Mouse (Mus musculus): ENCODE results near the gene Bicra. TPM values are rescaled to one million over a fixed set of nuclear protein-coding genes. Genes with fewer than 3 reads are reported as not detected.

Gene Bicra
- polyA plus RNA-seq, 1 experiment from 2014 or later = 9.2 TPM

- Histone ChIP-seq H3K4me1 (0 out of 2 replicates have a peak, but pooled peaks cover 3% of the 10 kb centered on the region), H3K27me3 (replicated peaks) (no peaks in the 10 kb centered on the region), H3K27ac (no peak overlapping the region), H3K9me3 (no peaks in the 10 kb centered on the region), H3K4me3 (no peak overlapping the region), H3K4me2 (no peak overlapping the region), H3K9ac (no peak overlapping the region), H3K36me3 (replicated peaks) (no peaks in the 10 kb centered on the region)
- ATAC-seq (replicated peaks) = no peak
- 86% methylated on average over 7 of the region's 7 CpGs for WGBS
Measured at GRCm38 (mm10) chr7:16009636-16010035, 38.1 kb downstream of the Bicra start.

GRCm38 (mm10) chr7:16005020-16005419, 42.7 kb downstream of the Bicra start:
- Histone ChIP-seq H3K27ac (no peak overlapping the region), H3K9ac (no peak overlapping the region), H3K4me2 (no peak overlapping the region), H3K27me3 (replicated peaks) (no peaks in the 10 kb centered on the region), H3K9me3 (no peaks in the 10 kb centered on the region), H3K4me1 (no peaks in the 10 kb centered on the region), H3K36me3 (replicated peaks) (no peaks in the 10 kb centered on the region), H3K4me3 (no peak overlapping the region)
- WGBS = 76% methylated on average over 3 of the region's 3 CpGs
- ATAC-seq (replicated peaks) = no peak

GRCm38 (mm10) chr7:16004177-16004856, 43.4 kb downstream of the Bicra start:
- no peaks in the 10 kb centered on the region for H3K4me1 ChIP-seq
- ATAC-seq (replicated peaks) = no peak
- no peak overlapping the region for H3K4me2 ChIP-seq
- WGBS = 46% methylated on average over 12 of the region's 12 CpGs
- no peak overlapping the region for H3K9ac ChIP-seq
- H3K36me3 ChIP-seq (replicated peaks) = peaks cover 1% of the 10 kb centered on the region; the same call in 1 of the 2 replicates
- H3K9me3 ChIP-seq = no peaks in the 10 kb centered on the region
- H3K27ac ChIP-seq = 0 out of 2 replicates have a peak overlapping the region, but pooled peaks have one; percentile 9
- no peaks in the 10 kb centered on the region for H3K27me3 ChIP-seq (replicated peaks)
- no peak overlapping the region for H3K4me3 ChIP-seq

DNA sequence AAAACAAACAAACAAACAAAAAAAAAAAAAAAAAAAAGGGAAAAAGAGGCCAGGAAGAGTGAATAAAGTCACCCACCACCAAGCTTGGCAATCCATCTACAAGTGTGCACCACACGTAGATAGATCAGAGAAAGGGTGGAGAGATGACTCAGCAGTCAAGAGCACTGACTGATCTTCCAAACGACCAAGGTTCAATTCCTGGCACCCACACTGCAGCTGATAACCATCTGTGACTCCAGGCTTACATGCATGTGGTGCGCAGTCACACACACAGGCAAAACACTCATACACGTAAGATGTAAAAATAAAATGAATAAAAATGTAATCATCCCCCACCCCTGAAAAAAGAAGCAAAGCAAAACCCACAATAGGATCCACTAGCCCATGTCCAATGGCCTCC, 44.7 kb downstream of the Bicra start:
- ATAC-seq (replicated peaks) = no peak
- H3K9me3 ChIP-seq = no peaks in the 10 kb centered on the region
- H3K27ac ChIP-seq = no peak overlapping the region
- H3K9ac ChIP-seq = no peak overlapping the region
- no peak overlapping the region for H3K4me3 ChIP-seq
- no peaks in the 10 kb centered on the region for H3K27me3 ChIP-seq (replicated peaks)
- peaks cover 5% of the 10 kb centered on the region; the same call in 1 of the 2 replicates for H3K36me3 ChIP-seq (replicated peaks)
- no peak overlapping the region for H3K4me2 ChIP-seq
- H3K4me1 ChIP-seq = no peaks in the 10 kb centered on the region
- 87% methylated on average over 4 of the region's 4 CpGs for WGBS

DNA sequence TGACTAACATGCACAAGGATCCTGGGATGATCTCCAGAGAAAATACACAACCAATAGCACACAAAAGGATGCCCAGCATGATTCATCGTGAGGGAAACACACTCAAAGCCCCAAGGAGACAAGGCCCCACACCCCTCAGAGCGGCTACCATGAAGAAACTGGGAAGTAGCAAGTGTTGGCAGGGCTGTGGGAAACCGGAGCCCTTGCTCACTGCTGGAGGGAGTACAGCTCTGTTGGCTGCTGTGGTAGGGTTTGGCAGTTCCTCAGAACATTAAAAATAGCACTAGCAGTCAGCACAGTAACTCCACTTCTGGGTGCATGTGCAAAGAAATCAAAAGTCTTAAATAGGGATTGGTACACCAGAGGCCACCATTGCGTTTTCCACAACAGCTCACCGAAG, 45.5 kb downstream of the Bicra start:
- Histone ChIP-seq H3K4me3 (no peak overlapping the region), H3K9ac (no peak overlapping the region), H3K27me3 (replicated peaks) (no peaks in the 10 kb centered on the region), H3K4me1 (no peaks in the 10 kb centered on the region), H3K27ac (no peak overlapping the region), H3K36me3 (replicated peaks) (peaks cover 5% of the 10 kb centered on the region; the same call in 1 of the 2 replicates), H3K9me3 (no peaks in the 10 kb centered on the region), H3K4me2 (no peak overlapping the region)
- ATAC-seq (replicated peaks) = no peak
- 86% methylated on average over 5 of the region's 5 CpGs for WGBS

DNA sequence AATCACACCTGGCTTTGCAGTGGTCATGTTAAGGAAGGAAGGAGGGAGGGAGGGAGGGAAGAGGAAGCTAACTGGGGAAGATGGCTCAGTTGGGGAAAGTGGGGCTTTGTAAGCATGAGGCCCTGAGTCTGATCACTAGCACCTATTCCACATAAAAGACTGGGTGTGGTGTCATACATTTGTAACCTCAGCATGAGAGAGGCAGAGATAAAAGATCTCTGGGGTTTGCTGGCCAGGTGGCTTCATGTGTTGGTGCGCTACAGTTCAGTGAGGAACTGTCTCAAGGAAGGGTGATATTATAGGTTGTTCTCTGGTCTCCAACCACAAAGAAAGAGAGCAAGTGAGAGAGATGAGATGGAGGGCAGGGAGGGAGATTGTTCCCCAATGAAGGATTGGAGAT, 46.0 kb downstream of the Bicra start:
- Histone ChIP-seq H3K27me3 (replicated peaks) (no peaks in the 10 kb centered on the region), H3K27ac (no peak overlapping the region), H3K9ac (no peak overlapping the region), H3K4me2 (no peak overlapping the region), H3K4me1 (no peaks in the 10 kb centered on the region), H3K9me3 (no peaks in the 10 kb centered on the region), H3K36me3 (replicated peaks) (peaks cover 5% of the 10 kb centered on the region; the same call in 1 of the 2 replicates), H3K4me3 (no peak overlapping the region)
- ATAC-seq (replicated peaks) = no peak
- WGBS = 93% methylated on average over 1 of the region's 1 CpGs

DNA sequence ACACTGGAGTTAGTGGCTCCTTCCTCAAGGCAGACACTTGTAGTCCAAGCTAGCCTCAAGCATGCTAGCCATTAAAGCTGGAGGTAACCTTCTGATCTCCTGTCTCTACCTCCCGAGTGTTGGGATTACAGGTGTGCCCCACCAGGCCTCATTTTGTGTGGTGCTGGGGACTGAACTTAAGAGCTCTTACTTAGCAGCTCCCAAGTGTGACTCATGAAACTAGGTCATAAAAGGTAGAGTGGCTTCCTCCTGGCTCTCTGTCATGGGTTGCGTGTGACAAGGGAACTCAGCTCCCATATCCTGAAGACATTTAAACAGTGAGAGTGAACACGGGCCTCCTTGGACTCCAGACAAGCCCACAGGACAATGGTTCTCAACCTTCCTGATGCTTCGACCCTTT, 53.9 kb downstream of the Bicra start:
- H3K27ac ChIP-seq = no peak overlapping the region
- no peak overlapping the region for H3K9ac ChIP-seq
- no peak overlapping the region for H3K4me2 ChIP-seq
- H3K27me3 ChIP-seq (replicated peaks) = no peaks in the 10 kb centered on the region
- H3K36me3 ChIP-seq (replicated peaks) = peaks cover 30% of the 10 kb centered on the region
- 90% methylated on average over 4 of the region's 4 CpGs for WGBS
- no peaks in the 10 kb centered on the region for H3K9me3 ChIP-seq
- H3K4me3 ChIP-seq = no peak overlapping the region
- ATAC-seq (replicated peaks) = no peak
- H3K4me1 ChIP-seq = no peaks in the 10 kb centered on the region

DNA sequence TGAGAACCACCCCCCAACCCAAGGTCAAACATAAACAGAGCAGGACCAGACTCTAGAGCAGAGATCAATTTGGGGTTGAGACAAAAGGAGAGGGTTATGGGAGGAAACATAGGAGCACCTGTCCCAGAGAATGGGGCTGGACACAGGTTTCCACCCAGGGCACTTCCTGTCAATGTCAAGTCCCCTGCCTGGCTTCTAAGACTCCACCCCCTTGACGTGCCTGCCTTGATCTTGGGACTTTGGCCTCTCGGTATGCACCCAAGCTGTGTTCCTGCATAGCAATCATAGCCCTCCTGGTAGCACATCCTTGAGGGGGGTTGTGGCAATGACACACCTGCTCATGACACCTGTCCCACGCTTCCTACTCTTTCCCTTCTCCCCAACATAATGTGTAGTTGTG, 54.6 kb downstream of the Bicra start:
- Histone ChIP-seq H3K27me3 (replicated peaks) (no peaks in the 10 kb centered on the region), H3K9me3 (no peaks in the 10 kb centered on the region), H3K27ac (no peak overlapping the region), H3K4me2 (no peak overlapping the region), H3K36me3 (replicated peaks) (peaks cover 36% of the 10 kb centered on the region), H3K4me1 (no peaks in the 10 kb centered on the region), H3K9ac (no peak overlapping the region), H3K4me3 (no peak overlapping the region)
- no peak for ATAC-seq (replicated peaks)
- WGBS = 92% methylated on average over 3 of the region's 3 CpGs

DNA sequence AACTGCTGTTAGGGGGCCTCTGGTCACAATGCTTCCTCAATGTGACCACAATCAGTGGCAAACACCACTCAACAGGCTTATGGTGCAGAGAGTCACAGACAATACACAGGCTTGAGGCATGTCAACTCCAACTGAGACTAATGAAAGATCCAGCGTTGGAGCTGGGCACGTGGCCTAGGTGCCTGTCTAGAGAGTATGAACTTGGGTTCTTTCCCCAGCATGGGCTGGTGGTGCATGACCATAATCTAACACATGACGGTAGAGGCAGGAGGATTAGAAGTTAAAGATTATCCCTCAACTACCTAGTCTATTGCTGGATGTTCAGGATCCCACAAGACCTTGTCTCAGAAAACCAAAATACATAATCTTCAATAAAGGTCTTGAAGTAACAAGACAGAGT, 56.0 kb downstream of the Bicra start:
- Histone ChIP-seq H3K4me3 (no peak overlapping the region), H3K4me1 (no peaks in the 10 kb centered on the region), H3K4me2 (no peak overlapping the region), H3K9me3 (no peaks in the 10 kb centered on the region), H3K27me3 (replicated peaks) (no peaks in the 10 kb centered on the region), H3K36me3 (replicated peaks) (peaks cover 50% of the 10 kb centered on the region), H3K27ac (no peak overlapping the region), H3K9ac (no peak overlapping the region)
- ATAC-seq (replicated peaks) = no peak
- WGBS = 96% methylated on average over 3 of the region's 3 CpGs

- 94% methylated on average over 16 of the region's 16 CpGs for WGBS
- no peak; the same call in 1 of the 2 replicates for ATAC-seq (replicated peaks)
- no peak overlapping the region for H3K4me2 ChIP-seq
- no peaks in the 10 kb centered on the region for H3K27me3 ChIP-seq (replicated peaks)
- no peak overlapping the region for H3K9ac ChIP-seq
- no peak overlapping the region for H3K27ac ChIP-seq
- peaks cover 35% of the 10 kb centered on the region for H3K36me3 ChIP-seq (replicated peaks)
- no peaks in the 10 kb centered on the region for H3K9me3 ChIP-seq
- no peaks in the 10 kb centered on the region for H3K4me1 ChIP-seq
- no peak overlapping the region for H3K4me3 ChIP-seq
Measured at GRCm38 (mm10) chr7:15987661-15988356, 59.9 kb downstream of the Bicra start.

- peaks cover 18% of the 10 kb centered on the region; the same call in 1 of the 2 replicates for H3K36me3 ChIP-seq (replicated peaks)
- no peaks in the 10 kb centered on the region for H3K9me3 ChIP-seq
- WGBS = 45% methylated on average over 4 of the region's 4 CpGs
- no peak overlapping the region for H3K27ac ChIP-seq
- no peak overlapping the region for H3K9ac ChIP-seq
- no peaks in the 10 kb centered on the region for H3K27me3 ChIP-seq (replicated peaks)
- H3K4me2 ChIP-seq = no peak overlapping the region
- no peak for ATAC-seq (replicated peaks)
- no peaks in the 10 kb centered on the region for H3K4me1 ChIP-seq
- no peak overlapping the region for H3K4me3 ChIP-seq
Measured at GRCm38 (mm10) chr7:15982729-15983407, 64.9 kb downstream of the Bicra start.

- ATAC-seq (replicated peaks) = no peak
- peaks cover 7% of the 10 kb centered on the region; the same call in 1 of the 2 replicates for H3K36me3 ChIP-seq (replicated peaks)
Measured at GRCm38 (mm10) chr7:15981538-15981937, 66.2 kb downstream of the Bicra start.

More at GRCm38 (mm10) chr7:15981538-15981937, 66.2 kb downstream of the Bicra start:
- no peak overlapping the region for H3K9ac ChIP-seq
- H3K9me3 ChIP-seq = no peaks in the 10 kb centered on the region
- no peaks in the 10 kb centered on the region for H3K27me3 ChIP-seq (replicated peaks)
- H3K4me3 ChIP-seq = no peak overlapping the region
- WGBS = 90% methylated on average over 4 of the region's 4 CpGs
- H3K4me1 ChIP-seq = no peaks in the 10 kb centered on the region
- H3K27ac ChIP-seq = no peak overlapping the region
- H3K4me2 ChIP-seq = no peak overlapping the region

All from midbrain, embryonic 15.5 days (tissue).